Mouse (Mus musculus) gastrocnemius, postnatal 10 days (tissue): Measurements from ENCODE around the gene Psapl1. TPM values are rescaled to one million over a fixed set of nuclear protein-coding genes. Genes with fewer than 3 reads are reported as not detected.

Experiments
- DNase-seq: peaks from one replicate; pipeline ENCODE4 v3.0.0; 2021; ENCODE audit warnings: mixed read lengths
- long read RNA-seq, 2 experiments: library from polyadenylated mRNA; stranded (forward); transcript quantifications; one replicate each; pipeline ENCODE4 v2.0.0; 2021
- total RNA-seq, 2 experiments: library from RNA; stranded (reverse); gene quantifications; 2 replicates each; pipeline ENCODE4 v1.2.3; 2021

Psapl1 gene
- total RNA-seq, result not detected
- long read RNA-seq, experiment 1, result 0 reads
- long read RNA-seq, experiment 2, result 0 reads

DNA sequence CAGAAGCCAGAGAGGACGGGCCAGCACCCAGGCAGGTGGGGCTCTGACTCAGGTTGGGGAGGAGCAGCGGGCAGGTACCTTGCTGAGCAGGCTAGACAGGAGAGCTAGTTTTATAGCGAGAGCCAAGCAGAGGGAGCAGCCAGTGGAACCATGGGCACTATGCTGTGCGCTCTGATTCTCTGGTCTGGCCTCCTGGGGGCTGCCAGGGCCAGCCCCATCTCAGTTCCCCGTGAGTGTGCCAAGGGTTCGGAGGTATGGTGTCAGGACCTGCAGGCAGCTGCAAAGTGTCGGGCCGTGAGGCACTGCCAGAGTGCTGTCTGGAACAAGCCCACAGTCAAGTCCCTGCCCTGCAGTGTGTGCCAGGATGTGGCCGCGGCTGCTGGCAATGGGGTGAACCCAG is at the start of gene Psapl1:
Psapl1 (plus strand) TSS at position 106 of the 400 bp plus-strand sequence.
- no peak for DNase-seq

- no peak for DNase-seq
These were observed 48.8 kb upstream of the Psapl1 start for GRCm38 (mm10) chr5:36154879-36155485.

DNA sequence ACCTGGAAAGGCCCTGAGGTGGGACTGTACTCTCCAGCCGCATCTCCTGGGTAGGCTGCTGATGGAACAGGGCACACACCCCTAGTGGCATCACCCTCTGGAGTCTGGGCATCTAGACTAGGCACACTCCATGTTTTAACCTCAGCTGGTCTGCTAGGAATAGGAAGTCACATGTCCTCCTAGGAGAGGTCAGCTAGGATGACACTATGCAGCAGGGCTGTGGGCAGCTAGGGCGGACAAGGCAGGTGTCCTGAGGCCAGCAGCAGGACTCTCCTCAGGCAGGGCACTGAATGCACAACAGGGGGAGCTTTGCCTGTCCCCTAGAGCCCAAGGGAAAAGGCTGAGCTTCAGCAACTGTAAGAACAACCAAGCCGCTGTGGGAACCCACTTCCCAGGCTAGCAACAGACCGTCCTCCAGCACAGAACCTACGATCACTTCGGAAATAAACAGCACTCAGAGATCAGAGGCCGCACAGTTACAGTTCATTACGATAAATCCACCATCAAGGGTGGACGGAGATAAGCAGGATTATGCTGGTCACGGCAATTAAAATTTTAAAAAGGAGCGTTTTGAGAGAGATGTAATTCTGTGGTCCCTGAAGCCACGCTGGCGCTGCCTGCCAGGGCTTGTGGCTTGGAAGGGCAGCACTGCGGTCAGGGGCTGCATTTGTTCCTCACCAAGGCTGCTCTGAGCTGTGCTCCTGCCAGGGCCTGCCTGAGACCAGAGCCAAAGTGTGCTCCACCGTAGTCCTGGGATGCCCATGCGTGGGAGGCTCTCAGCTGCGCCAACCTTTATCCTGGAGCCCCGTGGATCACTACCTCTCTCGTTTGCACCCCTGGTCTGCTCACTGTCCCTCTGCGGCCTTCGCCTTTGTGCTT is 38.2 kb upstream of the Psapl1 start:
- DNase-seq, result no peak

GRCm38 (mm10) chr5:36166346-36167013 is 37.3 kb upstream of the Psapl1 start:
- DNase-seq, result no peak

DNA sequence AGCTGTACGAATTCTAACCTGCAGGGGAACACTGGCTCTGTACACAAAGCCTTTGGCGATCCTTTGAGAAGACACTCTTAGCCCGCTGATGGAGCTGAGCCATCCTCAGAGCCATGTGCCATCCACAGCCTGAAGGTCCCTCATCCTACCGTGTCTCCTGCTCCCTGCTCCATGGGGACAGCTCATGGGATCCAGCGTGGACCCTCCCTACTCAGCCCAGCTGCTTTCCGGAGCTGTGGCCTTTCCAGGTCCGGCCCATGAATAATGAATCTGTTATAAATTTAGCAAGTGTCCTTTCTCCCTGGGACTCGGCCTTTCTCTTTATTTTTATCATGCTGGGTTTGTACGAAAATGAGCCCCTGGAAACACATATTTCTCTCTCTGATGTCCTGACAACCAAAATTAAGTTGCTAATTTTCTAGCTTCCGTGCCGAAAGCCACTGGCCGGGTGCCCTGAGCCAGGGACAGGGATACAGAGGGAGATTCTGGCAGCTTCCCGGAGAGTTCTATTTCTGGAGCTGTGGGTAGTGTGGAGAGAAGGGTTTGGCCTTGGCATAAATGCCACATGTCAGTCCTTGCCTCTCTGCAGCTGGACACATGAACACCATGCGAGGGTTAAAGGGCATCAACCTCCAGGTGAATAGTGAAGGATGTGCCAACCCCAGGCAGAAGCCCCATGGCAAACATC is 34.7 kb upstream of the Psapl1 start:
- DNase-seq, result peak; percentile 61

GRCm38 (mm10) chr5:36174569-36175115 is 29.2 kb upstream of the Psapl1 start:
- no peak for DNase-seq

DNA sequence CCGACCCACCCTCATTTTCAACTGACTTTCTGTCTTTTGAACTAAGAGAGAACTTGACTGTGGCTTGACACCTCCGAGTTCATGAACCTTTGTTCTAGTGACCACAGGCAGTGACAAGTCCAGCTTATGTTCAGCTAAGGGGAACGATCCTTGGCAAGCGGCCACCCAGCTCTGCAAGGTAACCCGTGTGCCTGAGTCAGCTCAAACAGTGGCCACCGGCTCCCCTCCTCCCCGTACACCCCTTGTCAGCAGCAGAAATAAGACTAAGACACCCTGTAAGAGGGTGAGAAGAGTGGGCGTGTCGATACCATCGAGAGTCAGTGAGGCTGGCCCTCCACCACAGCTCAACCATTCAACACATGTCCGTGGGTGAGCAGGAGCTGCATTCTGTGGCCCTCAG is 27.4 kb upstream of the Psapl1 start:
- no peak for DNase-seq

DNA sequence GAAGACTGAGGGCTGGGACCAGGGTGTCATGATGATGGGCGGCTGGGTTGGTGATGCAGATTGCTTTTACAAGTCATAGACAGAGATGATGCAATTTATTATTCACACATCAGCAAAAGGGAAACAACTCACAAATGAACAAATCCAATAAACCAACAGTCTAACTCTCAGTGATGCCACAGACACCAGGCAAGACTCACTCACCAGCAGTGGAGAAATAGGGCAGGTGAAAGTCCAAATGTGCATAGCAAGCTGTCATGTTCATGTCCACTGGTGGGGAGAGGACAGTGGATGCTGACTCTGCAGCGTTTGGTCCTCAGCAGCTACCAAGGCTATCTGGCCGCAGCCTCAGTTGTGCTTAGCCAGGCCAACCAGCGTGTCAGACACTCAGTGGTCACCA is 26.9 kb upstream of the Psapl1 start:
- no peak for DNase-seq

- DNase-seq, result no peak
These were observed 25.6 kb upstream of the Psapl1 start for GRCm38 (mm10) chr5:36178215-36178614.

DNA sequence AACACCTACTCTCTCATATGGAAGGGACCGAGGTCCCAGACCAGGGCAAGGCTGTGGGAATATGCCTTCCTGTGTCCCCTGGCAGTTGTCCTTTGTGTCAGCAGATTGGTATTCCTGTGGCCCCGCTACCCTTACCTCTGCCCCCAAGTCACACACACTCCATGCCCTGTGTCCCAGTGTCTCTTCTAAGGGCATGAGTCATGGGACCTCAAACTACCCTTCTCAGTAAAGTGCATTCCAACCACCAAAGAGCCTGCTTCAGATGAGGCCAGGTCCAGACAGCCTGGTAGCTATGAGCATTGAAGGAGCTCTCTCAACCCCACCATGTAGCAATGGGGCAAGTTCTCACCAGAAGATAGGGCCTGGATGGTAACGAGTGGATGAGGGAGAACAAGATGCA is 25.0 kb upstream of the Psapl1 start:
- no peak for DNase-seq

GRCm38 (mm10) chr5:36179708-36180107 is 24.1 kb upstream of the Psapl1 start:
- DNase-seq, result no peak

DNA sequence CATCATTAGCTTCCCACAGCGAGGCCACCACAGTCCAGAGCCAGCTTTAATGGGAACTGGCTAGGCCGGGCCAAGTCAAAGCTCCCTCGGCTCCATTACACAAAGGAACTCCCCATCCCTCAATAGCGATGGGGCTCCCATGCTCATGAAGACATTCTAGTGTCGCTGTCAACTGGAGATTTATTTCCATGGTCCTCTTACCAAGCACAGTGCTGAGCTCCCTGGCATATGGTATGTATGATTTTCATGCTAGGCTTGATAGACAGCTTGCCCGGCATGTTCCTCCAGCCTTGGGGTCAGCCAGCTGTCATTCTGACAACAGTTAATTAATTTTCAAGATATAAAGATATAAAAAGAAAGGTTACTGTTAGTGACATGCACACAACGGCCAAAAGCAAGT is 21.5 kb upstream of the Psapl1 start:
- no peak for DNase-seq

GRCm38 (mm10) chr5:36186294-36187053 is 17.3 kb upstream of the Psapl1 start:
- DNase-seq, result no peak

DNA sequence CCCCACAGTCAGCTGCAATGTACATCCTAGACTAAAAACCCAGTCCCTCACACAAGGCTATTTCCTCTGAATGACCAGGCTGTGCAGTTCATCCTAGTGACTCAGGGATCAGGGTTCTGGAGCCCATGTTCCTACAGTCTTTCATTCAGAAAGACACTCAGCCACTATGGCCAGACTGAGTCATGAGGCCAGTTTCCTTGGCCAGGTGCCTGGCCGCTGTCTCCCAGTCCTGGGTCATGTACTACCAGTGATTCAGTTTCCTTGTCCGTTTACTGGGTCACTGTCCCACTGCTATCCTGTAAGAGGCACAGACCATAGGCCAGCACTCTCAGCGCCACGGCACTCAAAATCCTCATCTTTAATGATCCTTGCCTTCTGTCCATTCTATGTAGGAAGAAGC is 15.5 kb upstream of the Psapl1 start:
- peak; percentile 66 for DNase-seq

DNA sequence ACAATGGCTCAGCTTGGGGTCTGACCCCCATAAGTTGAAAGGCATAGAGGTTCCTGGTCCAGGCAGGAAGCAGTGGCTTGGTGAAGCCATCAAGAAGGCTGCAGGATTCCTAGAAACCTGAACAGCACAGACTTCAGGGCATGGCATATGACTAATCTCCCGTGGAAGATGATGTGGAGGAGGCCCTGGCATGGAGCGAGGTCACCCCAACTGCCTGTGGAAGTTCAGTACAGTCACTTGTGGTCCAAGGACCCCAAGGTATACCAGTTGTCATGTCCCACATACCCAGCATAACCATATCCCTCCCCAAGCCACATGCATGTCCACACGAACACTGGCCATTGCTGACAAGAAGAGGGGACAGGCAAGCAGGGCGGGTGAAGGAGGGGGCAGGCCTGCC is 12.5 kb upstream of the Psapl1 start:
- DNase-seq, result no peak

DNA sequence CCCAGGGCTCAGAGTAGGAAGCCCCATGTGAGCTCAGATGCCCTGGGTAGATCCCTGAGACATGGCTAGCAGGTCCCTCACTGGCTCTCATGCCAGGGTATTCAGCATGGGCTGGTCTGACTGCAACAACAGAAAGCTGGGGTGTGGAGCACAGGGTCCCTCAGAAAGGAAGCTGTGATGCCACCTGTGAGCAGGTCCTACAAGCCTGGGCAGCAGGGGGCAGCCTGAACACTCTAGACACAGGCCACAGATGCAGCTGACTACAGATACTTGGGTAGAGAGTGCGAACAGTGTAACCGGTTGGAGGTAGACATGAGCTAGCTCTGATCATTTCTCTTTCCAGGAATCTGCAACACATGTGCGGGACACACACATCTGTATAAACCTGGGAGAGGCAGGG is 11.9 kb upstream of the Psapl1 start:
- no peak for DNase-seq

DNA sequence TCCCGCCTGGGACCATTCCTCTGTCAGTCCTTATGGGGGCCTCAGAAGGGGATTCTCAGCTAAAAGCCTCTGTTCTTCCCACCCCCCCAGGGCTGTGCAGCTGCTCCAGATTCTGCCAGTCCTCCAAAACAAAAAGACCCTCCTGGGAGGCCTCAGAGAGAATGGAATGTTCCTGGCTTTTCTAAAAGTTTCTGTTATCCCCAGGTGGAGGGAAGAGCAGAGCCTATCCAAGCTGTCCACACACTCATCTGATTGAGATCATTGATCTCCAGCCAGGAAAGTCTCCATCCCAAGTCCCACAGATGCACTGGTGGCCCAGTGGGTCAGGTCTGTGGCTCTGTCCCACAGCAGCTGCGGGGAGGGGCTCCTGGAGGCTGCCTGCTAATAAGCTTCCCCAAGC is 11.1 kb upstream of the Psapl1 start:
- no peak for DNase-seq

GRCm38 (mm10) chr5:36194631-36195030 is 9.2 kb upstream of the Psapl1 start:
- DNase-seq, result no peak

- DNase-seq, result no peak
These were observed 8.4 kb upstream of the Psapl1 start for GRCm38 (mm10) chr5:36195436-36195835.

GRCm38 (mm10) chr5:36199519-36199918 is 4.3 kb upstream of the Psapl1 start:
- DNase-seq, result no peak

GRCm38 (mm10) chr5:36202781-36203180 is 1.0 kb upstream of the Psapl1 start:
- no peak for DNase-seq

- no peak for DNase-seq
These were observed 400 bp upstream of the Psapl1 start for GRCm38 (mm10) chr5:36203421-36203820.
